Mouse (Mus musculus): Measurements from ENCODE around the gene 4930519P11Rik. TPM values are rescaled to one million over a fixed set of nuclear protein-coding genes. Genes with fewer than 3 reads are reported as not detected.

Gene 4930519P11Rik
- total RNA-seq, 2 experiments from 2014 or later = not detected

DNA sequence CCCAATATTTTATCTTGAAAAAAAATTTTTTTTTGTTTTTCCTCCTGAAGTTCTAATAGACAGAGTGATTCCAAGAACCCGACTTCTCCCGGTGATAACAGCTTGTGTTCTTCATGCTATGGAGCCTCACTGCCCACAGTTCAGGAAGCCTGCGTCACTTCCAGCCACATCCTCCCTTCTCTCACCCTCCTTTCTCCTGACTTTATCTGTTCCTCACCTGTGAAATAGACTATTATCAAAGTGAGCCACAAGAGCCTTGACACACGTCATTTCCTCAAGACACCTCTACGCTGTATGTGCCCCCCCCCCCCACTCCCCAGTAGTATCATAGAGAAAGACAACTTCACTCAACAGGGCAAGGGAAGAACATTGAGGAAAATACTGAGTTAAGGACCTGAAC is 2.4 kb upstream of the 4930519P11Rik start:
- no peak overlapping the region for H3K27ac ChIP-seq
- no peak for DNase-seq (ENCODE audit: low spot score in 2 of 2)
- no peak for TF ChIP-seq CTCF (conservative IDR thresholded peaks at IDR 0.05)
- H3K4me3 ChIP-seq = no peak overlapping the region

DNA sequence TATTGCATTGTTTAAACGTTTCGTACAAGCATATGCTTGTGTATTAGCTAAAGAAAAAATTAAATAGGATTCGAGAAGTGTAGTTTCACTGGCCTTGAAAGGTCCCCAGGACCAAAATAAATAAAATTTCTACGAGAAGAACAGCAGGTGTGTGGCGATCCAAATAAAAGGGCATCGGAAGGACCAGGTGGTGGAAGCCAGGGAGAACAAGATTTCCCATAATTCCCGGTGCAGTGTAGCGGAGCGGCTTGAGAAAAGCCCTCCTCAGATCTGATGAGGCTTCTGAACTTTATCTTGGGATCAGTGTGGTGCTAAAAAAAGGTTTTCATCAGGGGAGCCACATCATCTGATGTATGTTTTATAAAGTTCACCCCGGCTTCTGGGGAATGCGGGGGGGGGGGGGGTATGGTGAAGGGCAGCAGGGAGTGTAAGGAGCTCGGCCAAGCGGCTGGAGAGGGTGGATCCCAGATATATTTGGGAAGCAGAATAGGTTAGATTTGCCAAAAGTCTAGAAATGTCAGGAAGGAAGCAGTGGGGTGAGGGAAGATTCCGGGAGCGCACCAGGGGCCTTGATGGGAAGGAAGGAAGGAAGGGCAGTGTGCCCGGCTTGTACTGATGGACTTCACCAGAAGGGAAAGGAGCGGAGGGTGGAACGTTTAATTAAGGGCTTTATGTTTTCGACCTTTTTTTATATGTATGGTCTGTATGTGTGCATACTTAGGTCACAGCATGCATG is 1.8 kb upstream of the 4930519P11Rik start:
- TF ChIP-seq CTCF (conservative IDR thresholded peaks at IDR 0.05) = no peak
- no peak overlapping the region; the same call in 1 of the 2 replicates for H3K4me3 ChIP-seq
- no peak overlapping the region for H3K27ac ChIP-seq
- no peak for DNase-seq (ENCODE audit: low spot score in 2 of 2)

DNA sequence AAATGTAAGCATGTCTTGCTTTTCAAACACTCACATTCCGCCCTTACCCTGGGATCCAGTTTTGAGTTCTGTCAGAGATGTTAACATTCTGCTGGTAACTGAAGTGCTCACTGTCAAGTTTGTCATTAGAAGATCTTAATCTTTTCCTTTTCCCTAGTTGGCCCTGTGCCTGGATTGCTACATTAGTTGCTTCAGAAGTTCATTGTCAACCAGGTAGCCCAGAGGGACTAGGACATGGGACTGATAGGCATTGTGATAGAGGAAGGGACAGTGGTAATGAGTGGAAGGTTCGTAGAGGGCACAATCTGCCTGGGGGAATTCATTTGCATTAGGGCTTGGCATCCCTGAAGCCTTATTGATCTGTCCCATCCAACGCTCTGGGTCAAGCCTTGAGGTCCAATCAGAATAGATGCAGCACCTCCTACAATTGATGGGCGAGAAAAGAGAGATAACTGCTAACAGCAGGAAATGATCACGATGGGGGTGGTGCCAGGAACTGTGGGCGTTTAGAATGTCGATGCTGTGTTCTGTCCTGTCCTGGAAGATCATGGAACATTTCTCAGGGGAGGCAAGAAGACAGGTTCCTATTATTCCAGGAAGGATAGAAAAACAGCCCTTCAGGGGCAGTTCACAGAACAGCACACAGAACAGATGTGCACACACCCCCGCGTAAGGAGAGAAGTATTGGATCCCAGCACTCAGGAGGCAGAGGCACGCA is 4.0 kb downstream of the 4930519P11Rik start:
- no peak for TF ChIP-seq CTCF (conservative IDR thresholded peaks at IDR 0.05)
- no peak for DNase-seq (ENCODE audit: low spot score in 2 of 2)
- H3K4me3 ChIP-seq = no peak overlapping the region
- no peak overlapping the region for H3K27ac ChIP-seq

DNA sequence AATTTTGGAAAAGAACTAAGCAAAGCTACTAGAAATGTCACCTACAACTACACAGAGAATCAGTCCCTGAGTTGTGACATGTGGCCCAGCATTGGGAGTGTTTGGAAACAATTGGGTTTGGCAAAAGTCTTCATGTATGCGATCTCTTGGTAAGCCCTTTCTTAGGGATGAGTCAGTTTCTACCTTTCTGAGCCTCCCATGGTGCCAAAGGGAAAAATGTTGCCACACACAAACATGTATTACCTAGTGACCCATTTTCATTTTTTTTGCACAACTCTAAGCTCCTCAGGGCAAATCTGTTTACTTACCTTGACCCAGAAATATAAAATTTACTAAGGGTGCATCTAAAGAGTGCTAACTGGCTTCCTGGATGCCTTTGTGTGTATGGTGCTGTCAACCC is 6.3 kb downstream of the 4930519P11Rik start:
- DNase-seq (ENCODE audit: low spot score in 2 of 2) = no peak
- no peak overlapping the region for H3K4me3 ChIP-seq
- no peak for TF ChIP-seq CTCF (conservative IDR thresholded peaks at IDR 0.05)
- H3K27ac ChIP-seq = no peak overlapping the region

DNA sequence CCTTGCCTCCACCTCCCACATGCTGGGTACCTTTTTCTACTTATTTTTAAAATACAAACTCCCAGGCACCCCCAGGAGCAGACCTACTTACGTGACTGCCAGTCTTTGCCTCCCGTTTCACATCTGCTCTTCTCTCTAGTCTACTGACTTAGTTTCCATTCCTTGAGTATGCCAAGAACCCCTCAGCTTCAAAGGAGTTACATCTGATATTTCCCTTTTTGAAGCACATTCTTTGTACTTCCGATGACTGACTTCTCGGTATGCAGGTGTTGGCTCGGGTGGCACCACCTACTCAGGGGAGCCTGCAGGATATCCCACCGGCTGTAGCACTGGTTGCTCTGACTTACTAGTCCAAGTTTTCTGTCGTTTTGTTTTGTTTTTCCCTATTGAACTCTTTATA is 9.1 kb downstream of the 4930519P11Rik start:
- no peak for TF ChIP-seq CTCF (conservative IDR thresholded peaks at IDR 0.05)
- no peak for DNase-seq (ENCODE audit: low spot score in 2 of 2)
- H3K27ac ChIP-seq = peak overlapping the region; percentile 56

DNA sequence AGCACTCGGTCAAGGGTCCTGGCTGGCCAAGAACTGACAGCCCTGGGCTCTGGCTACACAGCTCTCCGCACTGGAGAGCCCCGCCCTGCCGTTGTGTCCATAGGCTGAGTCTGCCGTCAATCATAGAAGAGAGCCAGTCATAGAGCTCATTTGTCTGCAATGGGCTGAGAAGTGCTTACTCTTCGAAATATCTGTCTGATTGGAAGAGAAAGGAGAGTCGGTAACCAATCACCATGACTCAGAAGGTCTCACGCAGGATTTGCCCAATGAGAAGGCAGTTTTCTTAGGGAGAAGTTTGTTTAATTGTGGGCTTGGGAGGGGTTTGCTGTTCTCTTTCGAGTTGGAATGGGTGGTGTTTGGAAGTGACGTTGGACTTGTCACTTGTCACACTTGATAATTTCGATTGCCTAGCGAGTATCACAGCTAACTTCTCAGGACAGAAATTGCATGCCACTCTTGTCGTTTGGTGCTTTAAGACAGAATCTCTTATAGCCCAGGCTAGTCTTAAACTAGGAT is 9.5 kb downstream of the 4930519P11Rik start, which contains the start of gene Pxmp4:
Gene Pxmp4 (minus strand): TSS at position 71 of the 516 bp plus-strand sequence.
- Histone ChIP-seq H3K27ac (peak within 1 kb of the TSS; percentile 91), H3K4me3 (peak within 1 kb of the TSS; percentile 86)
- TF ChIP-seq CTCF (conservative IDR thresholded peaks at IDR 0.05) = no peak
- peak; percentile 99 for DNase-seq (ENCODE audit: low spot score in 2 of 2)

More for the DNA sequence above, 9.1 kb downstream of the 4930519P11Rik start:
- H3K4me3 ChIP-seq = peak overlapping the region; percentile 86

DNA sequence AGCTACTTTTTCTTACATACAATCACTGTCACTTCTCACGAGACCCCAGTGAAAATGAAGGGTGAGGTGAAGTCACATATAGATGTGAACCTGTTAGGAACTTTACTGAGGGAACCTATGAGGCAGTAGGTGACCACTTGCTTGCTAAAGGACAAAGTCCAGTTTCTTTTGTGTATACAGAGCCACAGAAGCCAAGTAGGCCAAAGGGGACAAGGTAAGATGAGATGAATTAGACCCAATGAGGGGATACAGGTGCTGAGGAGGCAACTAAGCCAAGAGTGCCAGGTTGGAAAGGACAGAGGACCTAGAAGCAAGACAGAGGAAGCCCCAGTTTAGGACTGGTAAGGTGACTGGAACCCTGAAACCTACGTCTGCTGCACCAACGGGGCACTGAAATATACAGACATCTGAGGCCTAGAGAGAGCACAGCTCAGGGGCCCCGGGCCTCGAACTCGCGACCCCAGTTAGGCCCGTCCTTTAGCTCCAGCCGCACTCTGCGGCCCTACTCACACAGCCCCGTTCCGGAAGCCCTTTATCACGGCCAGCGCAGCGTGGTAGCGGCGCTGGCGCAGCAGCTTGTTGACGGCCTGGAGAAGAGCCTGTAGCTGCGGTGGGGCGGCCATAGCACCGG is 10.1 kb downstream of the 4930519P11Rik start:
- no peak for TF ChIP-seq CTCF (conservative IDR thresholded peaks at IDR 0.05)
- peak overlapping the region; percentile 91 for H3K27ac ChIP-seq
- peak overlapping the region; percentile 86 for H3K4me3 ChIP-seq
- DNase-seq (ENCODE audit: low spot score in 2 of 2) = no peak

DNA sequence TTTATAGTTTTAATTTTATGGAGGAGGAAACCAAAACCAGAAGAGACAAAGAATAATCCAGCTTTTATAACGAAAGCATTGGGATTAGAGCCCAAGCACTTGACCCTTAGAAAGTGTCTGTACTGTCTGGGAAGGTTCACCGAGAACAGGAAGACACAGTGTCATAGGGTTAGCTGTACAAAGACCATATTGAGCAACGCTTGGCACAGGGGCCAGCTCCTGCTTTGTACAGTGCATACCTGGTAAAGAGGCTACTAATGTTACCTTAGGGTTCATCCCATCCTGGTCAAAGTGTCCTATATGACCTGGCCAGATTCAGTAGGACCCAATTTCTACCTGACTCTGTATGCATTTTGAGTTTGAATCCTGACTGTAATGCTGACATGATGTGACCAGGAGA is 11.9 kb downstream of the 4930519P11Rik start:
- no peak for DNase-seq (ENCODE audit: low spot score in 2 of 2)
- Histone ChIP-seq H3K27ac (no peak overlapping the region), H3K4me3 (no peak overlapping the region)
- no peak for TF ChIP-seq CTCF (conservative IDR thresholded peaks at IDR 0.05)

DNA sequence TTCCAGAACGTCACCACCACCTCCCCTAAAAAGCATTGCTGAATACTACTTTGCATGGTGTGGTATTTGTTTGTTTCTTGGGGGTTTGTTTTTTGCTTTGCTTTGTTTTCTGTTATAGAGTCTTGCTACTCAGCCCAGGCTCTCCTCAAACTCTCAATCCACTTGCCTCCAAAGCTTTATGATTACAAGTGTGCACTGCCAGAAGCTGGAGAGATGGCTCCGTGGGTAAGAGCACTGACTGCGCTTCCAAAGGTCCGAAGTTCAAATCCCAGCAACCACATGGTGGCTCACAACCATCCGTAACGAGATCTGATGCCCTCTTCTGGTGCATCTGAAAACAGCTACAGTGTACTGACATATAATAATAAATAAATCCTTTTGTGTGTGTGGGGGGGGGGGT is 12.7 kb downstream of the 4930519P11Rik start:
- no peak for DNase-seq (ENCODE audit: low spot score in 2 of 2)
- peak; percentile 24 for TF ChIP-seq CTCF (conservative IDR thresholded peaks at IDR 0.05)
- H3K4me3 ChIP-seq = no peak overlapping the region
- no peak overlapping the region for H3K27ac ChIP-seq

DNA sequence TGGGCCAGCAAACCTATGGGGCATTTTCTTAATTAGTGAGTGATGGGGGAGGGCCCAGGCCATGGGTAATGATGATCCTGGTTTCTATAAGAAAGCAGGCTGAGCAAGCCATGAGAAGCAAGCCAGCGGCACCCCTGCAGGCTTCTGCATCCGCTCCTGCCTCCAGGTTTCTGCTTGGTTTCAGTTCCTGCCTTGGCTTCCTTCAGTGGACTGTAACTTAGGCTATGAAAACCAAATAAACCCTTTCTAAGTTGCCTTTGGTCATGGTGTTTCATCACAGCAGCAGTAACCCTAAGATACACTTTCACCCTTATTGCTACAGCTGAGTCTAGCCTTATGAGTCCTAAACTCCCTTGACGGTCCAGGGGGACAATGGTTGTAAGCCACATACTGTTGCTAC is 15.8 kb downstream of the 4930519P11Rik start:
- TF ChIP-seq CTCF (conservative IDR thresholded peaks at IDR 0.05) = no peak
- DNase-seq (ENCODE audit: low spot score in 2 of 2) = no peak
- no peak overlapping the region for H3K27ac ChIP-seq

DNA sequence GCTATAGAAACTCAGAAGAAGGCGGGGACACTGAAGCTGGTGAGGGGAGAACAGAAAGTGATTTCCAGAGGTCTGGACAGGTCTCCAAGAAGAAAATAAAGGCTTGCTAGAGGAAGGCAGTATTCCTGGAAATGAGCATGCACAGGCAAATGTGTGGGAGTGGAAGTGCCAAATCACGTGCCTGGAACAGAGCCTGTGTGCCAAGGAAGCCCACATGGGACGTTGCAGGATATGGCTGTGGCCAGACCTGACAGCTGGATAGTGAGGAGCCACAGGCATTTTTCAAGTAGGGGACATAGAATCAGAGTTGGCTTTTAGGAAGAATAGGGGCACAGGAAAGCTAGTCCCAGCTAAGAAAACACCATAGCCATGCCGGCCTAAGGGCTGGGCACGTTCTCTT is 17.5 kb downstream of the 4930519P11Rik start:
- no peak for DNase-seq (ENCODE audit: low spot score in 2 of 2)
- H3K4me3 ChIP-seq = no peak overlapping the region
- H3K27ac ChIP-seq = no peak overlapping the region
- no peak for TF ChIP-seq CTCF (conservative IDR thresholded peaks at IDR 0.05)

More for the DNA sequence above, 15.8 kb downstream of the 4930519P11Rik start:
- H3K4me3 ChIP-seq = no peak overlapping the region

DNA sequence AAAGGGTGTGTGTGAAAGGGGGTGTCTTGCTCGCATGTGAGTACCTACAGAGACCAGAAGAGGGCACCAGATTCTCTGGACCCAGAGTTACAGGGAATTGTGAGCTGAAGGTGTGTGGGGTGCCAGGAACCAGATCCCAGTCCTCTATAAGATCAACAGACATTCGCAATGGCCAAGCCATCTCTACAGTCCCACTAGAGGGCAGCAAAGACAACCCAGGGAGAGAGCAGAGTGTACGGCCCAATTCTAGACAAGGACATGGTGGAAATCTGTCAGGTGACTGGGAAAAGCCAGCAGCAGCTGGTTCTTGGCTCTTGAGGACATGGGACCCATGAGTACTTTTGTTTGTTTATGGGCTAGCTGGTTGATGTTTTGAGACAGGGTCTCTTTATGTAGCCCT is 20.2 kb downstream of the 4930519P11Rik start:
- peak; percentile 75 for TF ChIP-seq CTCF (conservative IDR thresholded peaks at IDR 0.05)
- Histone ChIP-seq H3K4me3 (no peak overlapping the region), H3K27ac (no peak overlapping the region)
- DNase-seq (ENCODE audit: low spot score in 2 of 2) = no peak

DNA sequence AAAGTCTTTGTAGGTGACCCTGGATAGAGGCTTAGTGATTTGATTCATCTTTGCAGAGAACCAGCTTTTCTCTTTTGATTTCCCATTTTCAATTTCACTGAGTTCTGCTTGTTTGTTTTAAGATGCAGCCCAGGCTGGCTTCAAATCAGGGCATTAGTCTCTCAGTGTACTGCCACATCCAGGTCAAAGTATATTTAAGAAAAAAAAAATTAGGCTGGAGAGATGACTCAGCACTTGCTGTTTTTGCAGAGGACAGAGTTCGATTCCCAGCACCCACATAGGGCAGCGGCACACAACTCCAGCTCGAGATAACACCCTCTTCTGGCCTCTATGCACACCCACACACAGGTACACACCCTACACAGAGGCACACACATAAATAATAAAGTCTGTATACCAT is 22.0 kb downstream of the 4930519P11Rik start:
- H3K4me3 ChIP-seq = no peak overlapping the region
- DNase-seq (ENCODE audit: low spot score in 2 of 2) = no peak
- no peak overlapping the region for H3K27ac ChIP-seq
- no peak for TF ChIP-seq CTCF (conservative IDR thresholded peaks at IDR 0.05)
